Mouse (Mus musculus): ENCODE measurements around the gene Fam89a. TPM values are rescaled to one million over a fixed set of nuclear protein-coding genes. Genes with fewer than 3 reads are reported as not detected.

The Fam89a gene
- total and polyA plus RNA-seq, 2 experiments = 2.8 to 17.4 TPM

DNA sequence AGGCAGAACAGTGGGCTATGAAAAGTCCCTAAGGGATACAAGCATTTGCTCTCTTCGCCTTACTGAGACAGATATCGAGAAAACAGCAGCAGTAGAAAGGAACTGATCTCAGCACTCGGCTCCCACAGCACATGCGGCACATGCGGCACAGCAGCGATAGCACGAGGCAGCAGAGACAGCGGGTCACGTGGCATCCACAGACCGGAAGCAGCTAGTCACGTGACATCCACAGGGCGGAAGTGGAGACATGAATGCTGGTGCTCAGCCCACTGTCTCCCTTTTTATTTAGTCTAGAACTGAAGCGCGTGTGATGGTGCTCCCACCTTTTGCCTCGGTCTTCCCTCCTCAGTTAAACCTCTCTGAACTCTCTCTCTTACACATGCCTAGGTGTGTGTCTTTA, 31.6 kb upstream of the Fam89a start:
- H3K27me3 ChIP-seq (ENCODE audit: control insufficient read depth, insufficient read depth, low read length) = no peaks in the 10 kb centered on the region
- no peak overlapping the region for H3K4me3 ChIP-seq (ENCODE audit: insufficient read depth, low read depth, low read length)
- H3K79me2 ChIP-seq (ENCODE audit: control insufficient read depth, insufficient read depth, low read length) = no peaks in the 10 kb centered on the region
- H3K27ac ChIP-seq (replicated peaks; ENCODE audit: insufficient read depth, low read depth, low read length) = no peak overlapping the region
- TF ChIP-seq CTCF (IDR thresholded peaks at IDR 0.05; ENCODE audit: low read depth, low read length) (no peak), POLR2A (IDR thresholded peaks at IDR 0.05; ENCODE audit: extremely low read depth, insufficient read depth, low read length) (no peak)
- no peaks in the 10 kb centered on the region for H3K36me3 ChIP-seq (ENCODE audit: control insufficient read depth, insufficient read depth, low read length)
- H3K9ac ChIP-seq (ENCODE audit: low read depth, low read length) = no peak overlapping the region
- 89% methylated on average over 15 of the region's 15 CpGs for WGBS
- no peak for DNase-seq (ENCODE audit: extremely low read depth, low read depth, low spot score)
- H3K4me1 ChIP-seq (ENCODE audit: control insufficient read depth, insufficient read depth, low read length) = no peaks in the 10 kb centered on the region

DNA sequence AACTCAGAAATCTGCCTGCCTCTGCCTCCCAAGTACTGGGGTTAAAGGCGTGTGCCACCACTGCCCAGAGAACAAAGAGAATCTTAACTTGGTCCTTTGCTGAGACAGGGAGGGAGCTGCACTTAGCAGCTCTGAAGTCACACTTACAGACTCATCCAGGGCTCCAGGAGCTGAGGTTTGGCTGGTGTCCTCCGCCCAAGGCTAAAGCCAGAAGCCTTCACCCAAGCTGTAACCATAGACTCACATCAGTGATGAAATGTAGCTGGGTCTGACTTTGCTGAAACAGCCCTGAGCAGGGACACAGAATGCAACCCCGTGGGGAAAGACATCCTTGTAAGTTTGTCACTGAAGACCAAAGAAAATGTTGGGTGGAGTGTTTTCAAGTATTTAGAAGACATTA, 30.8 kb upstream of the Fam89a start:
- no peaks in the 10 kb centered on the region for H3K79me2 ChIP-seq (ENCODE audit: control insufficient read depth, insufficient read depth, low read length)
- no peak overlapping the region for H3K4me3 ChIP-seq (ENCODE audit: insufficient read depth, low read depth, low read length)
- H3K9ac ChIP-seq (ENCODE audit: low read depth, low read length) = no peak overlapping the region
- no peak overlapping the region for H3K27ac ChIP-seq (replicated peaks; ENCODE audit: insufficient read depth, low read depth, low read length)
- H3K27me3 ChIP-seq (ENCODE audit: control insufficient read depth, insufficient read depth, low read length) = no peaks in the 10 kb centered on the region
- H3K4me1 ChIP-seq (ENCODE audit: control insufficient read depth, insufficient read depth, low read length) = no peaks in the 10 kb centered on the region
- 72% methylated on average over 3 of the region's 3 CpGs for WGBS
- no peak for DNase-seq (ENCODE audit: extremely low read depth, low read depth, low spot score)
- TF ChIP-seq CTCF (IDR thresholded peaks at IDR 0.05; ENCODE audit: low read depth, low read length) (no peak), POLR2A (IDR thresholded peaks at IDR 0.05; ENCODE audit: extremely low read depth, insufficient read depth, low read length) (no peak)
- H3K36me3 ChIP-seq (ENCODE audit: control insufficient read depth, insufficient read depth, low read length) = no peaks in the 10 kb centered on the region

DNA sequence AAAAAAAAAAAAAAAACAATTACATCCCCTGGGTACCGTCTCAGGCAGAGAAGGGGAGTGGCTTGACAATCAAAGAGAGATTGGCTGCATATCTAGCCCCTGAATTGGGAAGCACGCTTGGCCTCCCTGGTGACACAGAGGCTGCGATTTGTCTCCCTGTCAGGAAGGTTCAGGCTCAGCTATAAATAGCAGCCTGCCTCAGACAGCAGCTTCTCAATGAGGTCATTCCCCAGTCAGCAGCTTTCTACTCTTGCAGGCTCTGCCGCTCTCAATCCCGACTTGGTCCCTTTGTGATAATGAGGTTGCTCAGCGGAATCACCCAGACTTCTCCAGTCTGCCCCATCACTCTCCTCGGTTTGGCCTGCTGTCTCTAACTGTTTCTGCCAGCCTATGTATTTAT, 28.6 kb upstream of the Fam89a start:
- no peaks in the 10 kb centered on the region for H3K79me2 ChIP-seq (ENCODE audit: control insufficient read depth, insufficient read depth, low read length)
- no peak for DNase-seq (ENCODE audit: extremely low read depth, low read depth, low spot score)
- H3K9ac ChIP-seq (ENCODE audit: low read depth, low read length) = no peak overlapping the region
- H3K27me3 ChIP-seq (ENCODE audit: control insufficient read depth, insufficient read depth, low read length) = no peaks in the 10 kb centered on the region
- 42% methylated on average over 7 of the region's 7 CpGs for WGBS
- no peak overlapping the region for H3K4me3 ChIP-seq (ENCODE audit: insufficient read depth, low read depth, low read length)
- TF ChIP-seq CTCF (IDR thresholded peaks at IDR 0.05; ENCODE audit: low read depth, low read length) (no peak), POLR2A (IDR thresholded peaks at IDR 0.05; ENCODE audit: extremely low read depth, insufficient read depth, low read length) (no peak)
- no peaks in the 10 kb centered on the region for H3K36me3 ChIP-seq (ENCODE audit: control insufficient read depth, insufficient read depth, low read length)
- no peak overlapping the region for H3K27ac ChIP-seq (replicated peaks; ENCODE audit: insufficient read depth, low read depth, low read length)
- peaks cover 2% of the 10 kb centered on the region for H3K4me1 ChIP-seq (ENCODE audit: control insufficient read depth, insufficient read depth, low read length)

DNA sequence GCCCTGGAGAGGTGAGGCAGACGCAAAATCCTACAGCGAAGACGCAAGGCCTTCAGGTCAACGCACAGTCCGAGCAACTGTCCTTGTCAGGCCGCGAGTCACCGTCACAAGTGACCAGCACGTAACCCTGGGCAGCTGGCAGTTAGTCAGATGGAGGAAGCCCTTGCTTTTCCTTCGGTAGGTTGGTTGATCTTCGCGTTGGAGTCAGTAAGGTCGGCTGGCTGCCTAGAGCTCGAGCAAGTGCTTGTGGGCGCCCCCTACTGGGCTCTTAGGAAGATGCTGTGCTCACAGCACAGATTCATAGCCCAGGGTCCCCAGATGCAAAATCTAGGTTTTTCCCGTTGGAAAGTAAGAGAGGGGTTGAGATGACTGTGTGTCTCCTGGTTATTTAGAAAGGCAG, 24.1 kb upstream of the Fam89a start:
- Histone ChIP-seq H3K4me1 (ENCODE audit: control insufficient read depth, insufficient read depth, low read length) (peaks cover 2% of the 10 kb centered on the region), H3K27ac (replicated peaks; ENCODE audit: insufficient read depth, low read depth, low read length) (no peak overlapping the region), H3K36me3 (ENCODE audit: control insufficient read depth, insufficient read depth, low read length) (no peaks in the 10 kb centered on the region), H3K9ac (ENCODE audit: low read depth, low read length) (no peak overlapping the region), H3K27me3 (ENCODE audit: control insufficient read depth, insufficient read depth, low read length) (no peaks in the 10 kb centered on the region), H3K4me3 (ENCODE audit: insufficient read depth, low read depth, low read length) (no peak overlapping the region), H3K79me2 (ENCODE audit: control insufficient read depth, insufficient read depth, low read length) (no peaks in the 10 kb centered on the region)
- WGBS = 23% methylated on average over 16 of the region's 16 CpGs
- TF ChIP-seq POLR2A (IDR thresholded peaks at IDR 0.05; ENCODE audit: extremely low read depth, insufficient read depth, low read length) (no peak), CTCF (IDR thresholded peaks at IDR 0.05; ENCODE audit: low read depth, low read length) (peak; percentile 83)
- peak; percentile 51 for DNase-seq (ENCODE audit: extremely low read depth, low read depth, low spot score)

DNA sequence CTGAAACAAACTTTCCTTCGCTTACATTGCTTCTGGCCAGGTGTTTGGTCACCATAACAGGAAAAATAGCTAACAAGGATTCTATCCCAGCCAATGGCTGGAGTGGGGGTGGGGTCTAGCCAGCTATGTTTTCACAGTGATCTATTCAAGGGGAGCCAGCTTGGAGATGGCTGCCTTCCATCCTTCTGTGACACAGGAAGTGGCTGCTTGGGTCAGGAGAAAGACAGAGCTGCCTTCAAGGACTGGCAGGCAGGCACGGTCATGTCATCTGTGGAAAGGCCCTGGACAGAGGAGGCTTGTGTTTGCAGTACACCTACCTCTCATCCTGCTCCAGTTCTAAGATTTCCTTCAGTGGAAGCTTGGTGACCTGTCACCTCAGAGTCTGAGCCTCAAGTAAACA, 20.8 kb upstream of the Fam89a start:
- Histone ChIP-seq H3K27ac (replicated peaks; ENCODE audit: insufficient read depth, low read depth, low read length) (no peak overlapping the region), H3K27me3 (ENCODE audit: control insufficient read depth, insufficient read depth, low read length) (no peaks in the 10 kb centered on the region), H3K36me3 (ENCODE audit: control insufficient read depth, insufficient read depth, low read length) (no peaks in the 10 kb centered on the region), H3K9ac (ENCODE audit: low read depth, low read length) (no peak overlapping the region), H3K79me2 (ENCODE audit: control insufficient read depth, insufficient read depth, low read length) (no peaks in the 10 kb centered on the region), H3K4me1 (ENCODE audit: control insufficient read depth, insufficient read depth, low read length) (peaks cover 2% of the 10 kb centered on the region), H3K4me3 (ENCODE audit: insufficient read depth, low read depth, low read length) (no peak overlapping the region)
- no peak for DNase-seq (ENCODE audit: extremely low read depth, low read depth, low spot score)
- TF ChIP-seq POLR2A (IDR thresholded peaks at IDR 0.05; ENCODE audit: extremely low read depth, insufficient read depth, low read length) (no peak), CTCF (IDR thresholded peaks at IDR 0.05; ENCODE audit: low read depth, low read length) (no peak)
- 78% methylated on average over 2 of the region's 2 CpGs for WGBS

DNA sequence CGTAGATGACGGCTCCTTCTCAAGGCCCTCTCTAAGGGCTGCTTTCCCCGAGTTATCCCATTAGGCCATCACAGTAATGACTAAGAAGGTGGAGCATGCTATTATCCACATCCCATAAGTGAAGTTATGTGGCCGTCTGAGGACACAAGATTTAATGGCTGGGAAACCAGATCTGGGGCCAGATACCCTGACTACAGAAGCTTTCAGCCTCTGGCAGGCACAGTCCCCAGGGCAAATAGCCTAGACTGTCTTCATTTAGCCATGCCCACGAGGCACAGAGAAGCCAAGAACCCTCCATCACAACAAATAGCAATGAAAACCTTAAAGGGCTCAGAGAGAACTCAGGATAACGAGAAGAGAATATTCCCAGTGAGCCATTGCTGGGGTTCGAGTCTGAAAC, 11.4 kb upstream of the Fam89a start:
- TF ChIP-seq CTCF (IDR thresholded peaks at IDR 0.05; ENCODE audit: low read depth, low read length) (no peak), POLR2A (IDR thresholded peaks at IDR 0.05; ENCODE audit: extremely low read depth, insufficient read depth, low read length) (no peak)
- Histone ChIP-seq H3K27me3 (ENCODE audit: control insufficient read depth, insufficient read depth, low read length) (no peaks in the 10 kb centered on the region), H3K9ac (ENCODE audit: low read depth, low read length) (no peak overlapping the region), H3K4me3 (ENCODE audit: insufficient read depth, low read depth, low read length) (no peak overlapping the region), H3K4me1 (ENCODE audit: control insufficient read depth, insufficient read depth, low read length) (no peaks in the 10 kb centered on the region), H3K27ac (replicated peaks; ENCODE audit: insufficient read depth, low read depth, low read length) (no peak overlapping the region), H3K79me2 (ENCODE audit: control insufficient read depth, insufficient read depth, low read length) (no peaks in the 10 kb centered on the region), H3K36me3 (ENCODE audit: control insufficient read depth, insufficient read depth, low read length) (no peaks in the 10 kb centered on the region)
- DNase-seq (ENCODE audit: extremely low read depth, low read depth, low spot score) = no peak
- WGBS = 85% methylated on average over 7 of the region's 7 CpGs

Measured in liver, adult 2 months (tissue).